Mouse (Mus musculus): ENCODE measurements at regions not wholly inside any gene's neighbourhood (a gene's known extent, or its start where the extent isn't known, plus 50 kb on each side); places are given as distances from the start of the nearest gene placed in this dataset.

- TF ChIP-seq GATA2 (IDR thresholded peaks at IDR 0.05; ENCODE audit: borderline replicate concordance, low read depth, low read length): no peak
- TF ChIP-seq GATA1 (IDR thresholded peaks at IDR 0.05; ENCODE audit: borderline replicate concordance, low read length): no peak
- no peak for TF ChIP-seq CTCF (IDR thresholded peaks at IDR 0.05; ENCODE audit: low read depth, low read length)
- TF ChIP-seq POLR2AphosphoS5 (IDR thresholded peaks at IDR 0.05; ENCODE audit: insufficient replicate concordance, low read depth, low read length): no peak
- no peak for TF ChIP-seq TAL1 (conservative IDR thresholded peaks at IDR 0.05; ENCODE audit: low read depth, low read length)
Observed at GRCm38 (mm10) chr4:99545742-99546141, 110.4 kb upstream of the Foxd3 start.
